Mouse (Mus musculus) lung, adult 18-20 months (tissue): ENCODE measurements around the gene Prdx6b.

Experiments
- DNase-seq, 2 experiments: peaks; one replicate each; pipeline ENCODE4 v3.0.0; 2022; ENCODE audit warnings: mixed read lengths in 2 of 2

The Prdx6b gene

DNA sequence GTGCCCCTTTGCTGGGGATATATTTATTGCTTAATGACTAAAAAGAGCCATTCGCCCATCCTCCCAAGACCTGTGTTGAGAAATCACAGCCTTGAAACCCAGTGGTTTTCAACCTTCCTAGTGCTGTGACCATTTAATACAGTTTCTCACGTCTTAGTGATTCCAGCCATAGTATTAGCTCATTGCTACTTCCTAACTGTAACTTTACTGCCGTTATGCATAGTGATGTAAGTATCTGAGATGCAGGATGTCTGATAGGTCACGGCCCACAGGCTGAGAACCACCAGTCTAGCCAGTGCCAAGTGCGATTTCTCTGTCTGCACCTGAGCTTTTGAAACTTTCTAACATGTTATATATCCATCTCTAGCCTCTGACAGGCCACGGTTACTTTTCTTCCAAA lies 35.0 kb downstream of the Prdx6b start:
- no peak for DNase-seq

DNA sequence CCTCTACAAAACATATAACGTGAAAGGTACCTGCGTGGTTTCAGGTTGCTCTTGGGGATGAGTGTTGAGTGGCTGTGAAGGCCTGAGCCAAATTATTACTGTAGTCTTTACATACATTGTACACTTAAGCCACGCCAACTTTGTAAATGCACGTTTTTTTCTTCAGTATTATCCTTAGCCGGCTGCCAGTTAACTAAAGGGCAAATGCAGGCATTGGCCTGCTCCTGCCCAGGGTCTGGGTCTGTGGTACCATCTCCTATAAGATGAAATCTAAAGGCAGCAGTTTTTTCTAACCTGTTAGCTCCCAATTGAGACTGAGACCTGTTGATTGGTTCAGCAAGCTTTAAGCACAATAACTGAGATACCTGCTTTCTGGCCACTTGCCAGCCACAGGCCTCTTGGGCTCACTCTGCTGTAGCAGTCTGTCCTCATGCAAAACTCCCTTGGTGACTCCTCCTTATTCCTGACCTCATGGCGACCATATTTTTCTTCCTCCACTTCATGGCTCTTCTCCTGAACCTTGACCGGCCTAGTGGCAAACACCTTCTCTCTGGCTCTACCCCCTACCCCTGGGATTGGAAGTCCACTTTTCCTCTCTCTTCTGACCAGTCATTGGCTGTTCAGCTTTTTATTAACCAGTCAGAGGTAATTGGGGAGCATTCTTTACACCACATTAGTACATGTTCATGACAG lies 36.8 kb downstream of the Prdx6b start:
- no peak for DNase-seq

DNA sequence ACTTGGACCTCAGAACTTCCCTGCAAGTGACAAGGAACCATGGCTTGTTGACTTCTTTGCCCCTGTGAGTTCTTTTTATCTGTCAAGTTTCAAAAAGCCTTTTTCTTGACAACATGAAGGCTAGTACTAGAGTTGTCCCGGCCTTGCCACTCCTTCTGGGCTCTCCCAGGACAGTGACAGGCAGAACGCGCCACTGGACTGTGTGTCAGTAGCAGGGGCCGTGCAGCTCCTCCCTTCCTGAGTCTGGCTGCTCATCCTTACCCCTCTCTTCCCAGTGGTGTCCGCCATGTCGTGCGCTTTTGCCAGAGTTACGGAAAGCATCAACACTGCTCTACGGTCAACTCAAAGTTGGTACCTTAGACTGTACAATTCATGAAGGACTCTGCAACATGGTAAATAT lies 48.3 kb downstream of the Prdx6b start:
- no peak for DNase-seq
